Mouse (Mus musculus) monocyte, adult 5-6 weeks (primary cell): ENCODE measurements around the gene Arv1. TPM values are rescaled to one million over a fixed set of nuclear protein-coding genes. Genes with fewer than 3 reads are reported as not detected.

Experiments used
- ATAC-seq: fragments of 153-309, 156-312 bp; replicated peaks from 2 replicates; pipeline ENCODE4 v1.8.0; 2017; ENCODE audit warnings: mild to moderate bottlenecking; ENCODE audit not compliant: low TSS enrichment, insufficient number of reproducible peaks, severe bottlenecking, poor library complexity, low FRiP score
- total RNA-seq: library from RNA; stranded (forward); fragments of 200-1000, 200-491, 200-594 nt; gene quantifications from 3 replicates; pipeline ENCODE4 v1.2.3, GENCODE M21; 2017

The Arv1 gene
- total RNA-seq, 1 experiment from 2014 or later: 1.0 TPM

DNA sequence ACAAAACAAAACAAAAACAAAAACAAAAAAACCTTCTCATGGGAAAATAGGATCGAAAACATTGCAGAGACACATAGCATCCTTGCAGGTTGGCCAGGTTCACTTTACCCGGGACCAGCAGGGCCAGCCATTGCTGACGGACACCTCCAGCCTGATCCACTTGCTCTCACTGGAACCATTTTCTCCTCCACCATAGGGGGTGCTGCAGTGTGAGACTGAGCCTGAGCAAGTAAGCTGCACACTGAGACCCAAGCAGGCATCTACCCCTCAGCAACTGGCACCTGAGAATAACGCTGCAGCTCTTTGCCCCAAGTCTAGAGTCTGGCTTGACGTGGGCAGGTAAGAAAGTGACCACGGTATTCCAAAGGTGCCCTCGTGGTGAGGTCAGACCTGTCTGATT lies 1.8 kb upstream of the Arv1 start:
- no peak for ATAC-seq

DNA sequence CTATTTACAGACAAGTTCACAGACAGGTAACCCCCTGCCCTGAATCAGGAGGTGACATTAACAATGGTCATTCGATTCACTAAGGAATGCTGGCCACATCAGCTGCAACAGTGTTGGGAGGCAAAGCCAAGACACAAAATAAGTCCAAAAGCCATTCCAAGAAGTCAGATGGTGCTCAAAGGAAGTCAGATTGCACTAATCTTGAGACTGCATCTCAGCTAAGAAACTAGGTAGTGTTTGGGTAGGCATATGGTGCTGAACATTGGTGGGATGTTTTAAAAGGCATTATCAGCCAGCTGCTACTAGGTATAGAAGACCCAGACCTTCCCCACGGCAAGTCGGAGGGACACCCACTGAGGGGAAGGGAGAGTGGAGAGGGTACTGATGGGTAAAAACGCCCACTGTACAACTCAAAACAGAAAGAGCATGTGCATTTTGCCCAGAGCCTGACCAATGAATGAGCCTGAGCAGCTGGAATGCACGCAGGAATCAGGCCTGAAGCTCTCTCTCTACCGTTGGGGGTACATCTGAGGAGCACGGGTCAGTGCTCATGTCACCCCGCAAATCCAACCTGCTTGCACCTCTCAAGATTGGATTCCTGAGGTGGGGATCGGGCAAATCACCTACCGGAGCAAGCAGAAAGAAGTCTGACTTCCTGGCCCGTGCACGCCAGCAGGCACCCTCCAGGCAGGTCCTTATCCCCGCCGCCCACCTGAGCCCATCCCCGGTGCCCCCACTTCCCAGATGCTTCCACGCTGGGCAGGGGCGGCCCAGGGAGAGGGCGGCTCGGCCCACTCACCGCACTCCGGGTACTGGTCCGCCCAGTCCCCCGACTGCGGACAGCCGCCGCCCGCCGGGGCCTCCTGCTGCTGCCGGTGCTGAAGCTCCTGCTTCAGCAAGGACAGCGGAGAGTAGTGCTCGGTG lies 739 bp upstream of the Arv1 start:
- 0 out of 2 replicates have a peak, but pooled peaks have one; percentile 0 for ATAC-seq

DNA sequence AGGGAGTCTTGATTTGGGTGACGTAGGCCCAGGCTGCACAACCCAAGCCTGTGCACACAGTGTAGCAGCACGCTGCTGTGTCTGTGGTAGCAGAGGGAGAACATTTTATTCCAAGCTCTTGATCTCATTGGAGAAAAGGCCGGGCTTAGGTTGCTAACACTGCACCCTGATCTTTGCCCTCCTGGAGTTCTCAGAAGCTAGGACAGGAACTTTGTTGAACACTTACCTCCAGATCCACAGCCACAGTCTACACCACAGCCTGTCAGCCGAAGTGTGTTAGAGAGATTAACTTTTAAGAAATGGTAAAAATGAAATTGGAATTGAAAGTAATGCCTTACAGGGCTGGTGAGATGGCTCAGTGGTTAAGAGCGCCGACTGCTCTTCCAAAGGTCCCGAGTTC lies 2.4 kb downstream of the Arv1 start:
- ATAC-seq: no peak

DNA sequence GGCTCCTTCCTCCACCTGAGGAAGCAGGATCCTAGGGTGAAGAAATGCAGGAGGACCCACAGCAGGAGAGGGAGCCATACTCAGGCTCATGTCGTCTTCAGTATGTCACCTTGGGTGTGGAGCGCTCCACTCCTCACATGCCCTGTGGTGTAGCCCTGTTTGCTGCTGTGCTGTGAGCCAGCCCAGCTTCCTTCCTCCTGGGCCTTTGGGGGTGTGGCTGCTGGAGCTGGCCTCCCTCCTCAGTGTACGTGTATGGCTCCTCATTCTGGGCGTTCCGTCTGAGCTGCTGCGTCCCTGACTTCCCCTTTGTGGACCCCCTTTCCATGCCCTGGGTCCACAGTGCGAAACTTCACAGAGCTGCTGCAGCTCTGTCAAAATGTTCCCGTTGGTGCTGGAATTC lies 10.9 kb downstream of the Arv1 start:
- no peak for ATAC-seq

DNA sequence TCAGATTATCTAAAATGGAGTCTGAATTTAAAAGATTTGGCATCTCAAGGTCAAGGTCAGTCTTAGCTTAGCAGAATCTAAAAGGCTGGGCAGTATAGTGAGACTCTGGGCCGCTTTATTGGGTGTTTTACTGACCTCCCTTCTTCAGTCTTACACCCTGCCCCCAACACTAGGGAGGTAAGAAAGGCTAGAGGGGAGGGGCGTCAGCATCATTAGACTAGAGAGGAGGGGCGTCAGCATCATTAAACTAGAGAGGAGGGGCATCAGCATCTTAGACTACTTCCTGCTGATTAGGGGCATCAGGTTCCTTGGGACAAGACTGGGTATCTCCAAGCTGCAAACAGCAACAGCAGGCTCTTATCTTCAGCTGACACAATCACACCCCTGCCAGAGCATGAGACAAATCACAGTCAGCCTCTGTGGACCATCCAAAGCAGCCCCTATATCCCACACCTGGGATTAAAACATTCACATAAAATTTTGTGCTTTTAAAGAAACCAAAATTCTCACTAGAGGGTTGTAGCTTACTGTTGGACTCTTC lies 13.5 kb downstream of the Arv1 start:
- no peak for ATAC-seq

DNA sequence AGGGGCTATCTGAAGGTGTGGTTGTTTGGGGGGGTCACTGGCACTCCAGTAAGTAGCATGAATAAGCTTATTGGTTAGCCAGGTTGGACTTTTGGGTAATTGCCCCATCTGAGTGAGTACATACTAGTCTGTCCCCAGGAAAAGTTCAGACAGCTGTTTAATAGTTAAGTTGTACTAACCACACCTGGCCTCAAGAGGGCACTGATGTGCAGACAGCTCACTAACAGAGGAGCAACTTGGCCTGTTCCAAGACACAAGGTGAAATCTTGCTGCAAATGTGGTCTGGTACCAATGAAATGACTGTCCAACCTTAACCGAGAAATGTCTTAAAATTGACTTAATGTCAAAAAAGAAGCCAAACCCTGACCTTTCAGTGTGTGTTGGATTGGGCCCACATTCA lies 17.3 kb downstream of the Arv1 start:
- no peak for ATAC-seq

DNA sequence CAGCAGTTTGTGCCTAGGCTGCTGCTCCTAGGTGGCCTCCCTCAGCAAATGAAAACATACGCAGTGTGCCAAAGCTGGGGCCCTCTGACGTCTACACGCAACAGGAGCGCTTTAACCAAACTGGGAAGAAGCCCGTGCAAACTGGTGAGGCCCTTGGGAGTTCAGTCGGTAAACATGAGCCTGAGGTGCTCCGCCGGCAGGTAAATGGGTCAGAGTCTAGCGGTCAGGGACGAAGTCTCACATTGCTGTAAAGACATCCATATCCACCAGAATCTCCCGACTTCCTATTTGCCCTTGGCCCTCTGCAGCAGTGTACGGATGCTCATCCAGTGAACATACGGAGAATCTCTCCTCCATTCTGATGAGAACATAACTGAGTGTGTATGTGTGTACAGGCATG lies 24.7 kb downstream of the Arv1 start:
- no peak for ATAC-seq

DNA sequence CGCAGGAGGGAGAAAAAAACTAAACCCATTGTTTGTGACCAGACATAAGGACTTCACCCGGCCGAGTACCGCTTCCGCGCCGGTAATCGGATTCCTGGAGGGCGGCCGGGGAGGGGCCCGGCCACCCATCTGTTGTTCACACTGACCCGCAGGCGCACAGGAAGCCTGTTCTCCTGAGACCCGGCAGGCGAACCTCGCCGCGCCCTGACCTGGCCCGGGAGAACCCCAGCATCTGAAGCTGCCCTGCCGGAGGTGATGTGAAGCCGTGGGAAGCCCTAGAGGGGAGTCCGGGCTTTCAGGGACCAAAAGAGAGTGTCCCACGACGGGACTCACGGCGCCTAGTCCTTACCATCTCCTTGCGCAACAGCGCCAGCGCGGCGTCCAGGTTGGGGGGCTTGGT lies 29.3 kb downstream of the Arv1 start:
- ATAC-seq: no peak

DNA sequence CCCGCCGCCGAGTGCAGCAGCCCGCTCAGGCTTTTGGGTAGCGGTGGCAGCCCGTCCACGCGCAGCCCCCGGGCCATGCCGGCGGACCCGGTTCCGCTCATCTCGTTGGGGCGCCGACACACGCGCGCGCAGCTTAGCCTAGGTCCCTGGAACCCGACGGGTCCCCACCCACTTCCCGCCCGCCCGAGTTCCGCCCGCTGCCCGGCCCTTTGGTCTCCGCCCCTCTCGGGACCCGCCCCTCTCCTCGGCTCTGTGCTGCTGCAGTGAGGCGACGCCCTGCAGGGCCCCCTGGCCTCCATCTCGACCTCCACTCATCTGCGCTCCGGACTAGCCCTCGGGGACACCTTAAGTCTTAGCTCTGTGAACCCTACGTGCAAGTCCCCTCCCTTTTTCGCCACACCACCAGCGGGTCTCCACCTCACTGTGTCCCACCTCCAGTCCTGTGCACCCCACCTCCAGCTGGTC lies 29.8 kb downstream of the Arv1 start, which contains the start of gene Fam89a:
Gene Fam89a, minus strand, starts transcription at position 124 of the 465 bp plus-strand sequence.
- peak; percentile 29; the same call in 1 of the 2 replicates for ATAC-seq

DNA sequence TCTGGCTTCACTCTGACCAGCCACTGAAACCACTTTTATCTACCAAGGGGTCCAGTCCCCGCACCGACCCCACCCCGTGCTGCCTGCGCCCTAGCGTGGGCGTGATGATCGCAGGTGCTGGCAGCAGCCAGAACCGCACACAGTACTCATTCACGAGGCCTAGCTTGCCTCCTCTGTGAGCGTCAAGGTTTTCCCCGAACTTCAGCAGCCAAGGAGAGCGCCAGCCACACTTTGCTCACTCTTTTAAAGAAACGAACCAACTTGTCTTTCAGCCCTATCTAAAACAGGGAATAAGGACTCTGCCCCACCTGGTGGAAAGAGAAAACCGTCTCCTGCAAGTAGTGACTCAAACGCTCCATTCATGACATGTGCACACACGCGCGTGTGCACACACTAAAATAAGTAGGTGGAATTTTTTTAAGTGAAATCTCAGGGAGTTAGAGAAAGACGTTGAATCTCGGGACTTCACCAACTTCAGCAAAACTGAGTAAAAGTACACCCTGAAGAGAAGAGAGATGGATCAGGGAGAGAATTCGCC lies 30.5 kb downstream of the Arv1 start:
- no peak for ATAC-seq

DNA sequence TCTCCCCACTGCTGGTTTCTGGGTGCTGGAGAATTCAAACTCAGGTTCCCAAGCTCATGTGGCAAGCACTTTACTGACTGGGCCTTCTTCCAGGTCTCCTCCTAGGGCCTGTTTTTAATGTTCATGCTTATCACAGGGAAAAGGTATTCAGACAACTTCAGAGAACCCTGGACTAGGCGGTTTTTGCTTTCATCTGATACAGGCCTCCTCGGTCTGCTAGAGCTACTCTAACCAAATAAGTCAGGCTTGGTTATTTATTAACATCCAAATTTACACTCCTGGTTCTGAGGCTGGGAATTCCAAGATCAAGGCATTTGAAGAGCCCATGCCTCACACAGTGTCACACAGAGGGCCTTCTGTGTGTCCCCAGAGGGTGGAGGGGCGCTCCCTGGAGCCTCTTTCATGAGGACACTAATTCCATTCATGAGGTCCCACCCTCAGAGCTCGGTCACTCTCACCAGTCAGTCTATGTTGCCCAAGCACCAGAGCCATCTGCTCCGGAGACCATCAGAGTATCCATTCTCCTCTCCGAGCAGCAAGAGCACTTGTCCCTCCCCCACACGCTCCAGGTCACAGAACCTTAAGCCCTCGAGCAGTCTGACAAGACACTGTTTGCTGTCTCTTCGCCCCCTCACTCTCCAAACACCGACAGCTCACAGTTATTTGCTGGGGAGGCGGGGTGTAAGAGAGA lies 32.3 kb downstream of the Arv1 start:
- ATAC-seq: no peak

DNA sequence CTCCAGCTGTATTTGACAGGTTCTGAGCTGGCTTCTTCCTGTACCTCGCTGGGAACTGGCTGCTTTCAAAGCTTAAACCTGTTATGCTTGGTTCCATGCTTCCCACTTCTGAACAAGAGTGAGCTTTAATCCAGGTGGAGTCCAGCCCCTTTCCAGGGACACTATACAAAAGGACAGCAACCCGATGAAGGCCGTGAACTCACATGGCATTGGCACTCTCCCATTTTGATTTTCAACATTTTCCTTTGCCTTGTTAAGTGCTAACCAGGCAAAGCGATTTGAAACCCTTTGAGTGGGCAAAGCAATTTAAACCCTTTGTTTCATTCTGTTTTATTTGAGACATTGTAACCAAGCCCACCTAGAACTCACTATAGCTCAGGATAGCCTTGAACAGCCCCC lies 32.9 kb downstream of the Arv1 start:
- ATAC-seq: no peak

DNA sequence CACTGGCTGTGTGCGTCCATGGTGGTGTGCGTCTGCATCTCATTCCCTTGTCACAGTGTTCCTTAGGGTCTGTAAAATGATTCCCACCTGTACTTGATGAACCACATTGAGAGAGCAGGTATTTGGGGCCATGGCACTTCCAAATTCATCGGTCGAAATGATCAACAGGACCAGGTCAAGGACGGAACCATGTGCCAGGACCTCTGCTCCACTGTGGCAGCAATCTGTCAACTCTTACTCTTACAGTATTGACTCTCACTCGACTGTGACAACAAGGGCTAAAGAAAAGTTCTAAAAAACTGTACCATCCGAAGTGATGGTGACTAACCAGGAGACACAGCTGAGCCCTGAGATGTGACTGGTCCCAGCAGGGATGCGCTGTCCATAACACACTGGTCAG lies 33.5 kb downstream of the Arv1 start:
- no peak for ATAC-seq

DNA sequence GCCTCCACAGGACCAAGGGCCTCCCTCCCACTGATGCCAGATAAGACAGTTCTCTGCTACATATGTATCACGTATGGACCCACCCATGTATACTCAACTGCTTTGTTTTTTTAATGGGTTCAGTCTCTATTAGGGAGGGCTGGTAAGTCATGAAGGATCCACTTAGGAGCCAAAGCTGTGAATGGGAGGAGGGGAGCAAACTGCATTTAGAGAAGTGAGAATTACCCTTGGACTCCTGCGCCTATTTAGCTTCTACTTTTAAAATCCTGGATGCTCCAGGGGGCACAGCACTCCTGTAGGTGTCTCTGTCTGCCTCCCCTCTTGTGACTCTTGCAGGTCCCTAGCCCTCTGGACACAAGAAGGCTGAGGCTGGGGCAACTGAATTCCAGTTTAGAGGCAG lies 34.2 kb downstream of the Arv1 start:
- no peak for ATAC-seq

DNA sequence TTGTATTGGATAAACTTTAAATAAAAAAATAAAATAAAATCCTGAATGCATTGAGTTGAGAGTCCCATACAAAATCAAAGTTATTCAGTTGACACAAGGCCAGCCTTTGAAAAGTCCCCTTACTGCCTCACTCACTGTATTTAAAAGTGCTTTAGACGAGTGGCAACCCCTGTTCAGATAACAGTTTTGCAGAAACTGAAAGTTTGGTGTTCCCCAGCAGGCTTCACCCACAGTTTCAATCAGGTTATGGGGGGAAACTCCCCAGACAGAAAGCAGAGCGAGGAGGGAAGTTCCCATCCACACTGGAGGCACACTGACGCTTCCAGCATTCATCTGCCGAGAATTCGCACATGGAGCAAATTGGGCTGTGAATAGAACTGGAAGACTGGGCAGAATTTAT lies 34.7 kb downstream of the Arv1 start:
- no peak for ATAC-seq

DNA sequence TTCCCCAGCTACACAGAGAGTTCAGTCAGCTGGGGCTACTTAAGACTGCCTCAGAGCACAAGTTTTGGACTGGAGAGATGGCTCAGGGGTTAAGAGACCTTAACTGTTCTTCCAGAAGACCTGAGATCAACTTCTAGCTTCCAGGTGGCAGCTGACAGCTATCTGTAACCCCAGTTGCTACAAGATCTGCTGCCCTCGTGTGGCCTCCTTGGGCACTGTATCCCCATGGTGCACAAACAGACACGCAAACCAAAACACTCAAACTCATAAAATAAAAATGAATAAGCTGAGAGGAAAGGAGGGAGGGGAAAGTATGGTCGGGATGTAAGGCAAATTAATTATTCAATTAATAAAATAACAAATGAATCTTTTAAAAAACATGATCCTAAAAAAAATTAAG lies 36.6 kb downstream of the Arv1 start:
- no peak for ATAC-seq

DNA sequence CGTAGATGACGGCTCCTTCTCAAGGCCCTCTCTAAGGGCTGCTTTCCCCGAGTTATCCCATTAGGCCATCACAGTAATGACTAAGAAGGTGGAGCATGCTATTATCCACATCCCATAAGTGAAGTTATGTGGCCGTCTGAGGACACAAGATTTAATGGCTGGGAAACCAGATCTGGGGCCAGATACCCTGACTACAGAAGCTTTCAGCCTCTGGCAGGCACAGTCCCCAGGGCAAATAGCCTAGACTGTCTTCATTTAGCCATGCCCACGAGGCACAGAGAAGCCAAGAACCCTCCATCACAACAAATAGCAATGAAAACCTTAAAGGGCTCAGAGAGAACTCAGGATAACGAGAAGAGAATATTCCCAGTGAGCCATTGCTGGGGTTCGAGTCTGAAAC lies 41.1 kb downstream of the Arv1 start:
- no peak for ATAC-seq

DNA sequence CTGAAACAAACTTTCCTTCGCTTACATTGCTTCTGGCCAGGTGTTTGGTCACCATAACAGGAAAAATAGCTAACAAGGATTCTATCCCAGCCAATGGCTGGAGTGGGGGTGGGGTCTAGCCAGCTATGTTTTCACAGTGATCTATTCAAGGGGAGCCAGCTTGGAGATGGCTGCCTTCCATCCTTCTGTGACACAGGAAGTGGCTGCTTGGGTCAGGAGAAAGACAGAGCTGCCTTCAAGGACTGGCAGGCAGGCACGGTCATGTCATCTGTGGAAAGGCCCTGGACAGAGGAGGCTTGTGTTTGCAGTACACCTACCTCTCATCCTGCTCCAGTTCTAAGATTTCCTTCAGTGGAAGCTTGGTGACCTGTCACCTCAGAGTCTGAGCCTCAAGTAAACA lies 50.5 kb downstream of the Arv1 start:
- no peak for ATAC-seq

DNA sequence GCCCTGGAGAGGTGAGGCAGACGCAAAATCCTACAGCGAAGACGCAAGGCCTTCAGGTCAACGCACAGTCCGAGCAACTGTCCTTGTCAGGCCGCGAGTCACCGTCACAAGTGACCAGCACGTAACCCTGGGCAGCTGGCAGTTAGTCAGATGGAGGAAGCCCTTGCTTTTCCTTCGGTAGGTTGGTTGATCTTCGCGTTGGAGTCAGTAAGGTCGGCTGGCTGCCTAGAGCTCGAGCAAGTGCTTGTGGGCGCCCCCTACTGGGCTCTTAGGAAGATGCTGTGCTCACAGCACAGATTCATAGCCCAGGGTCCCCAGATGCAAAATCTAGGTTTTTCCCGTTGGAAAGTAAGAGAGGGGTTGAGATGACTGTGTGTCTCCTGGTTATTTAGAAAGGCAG lies 53.8 kb downstream of the Arv1 start:
- ATAC-seq: peak; percentile 54; the same call in 1 of the 2 replicates
